Mouse (Mus musculus): ENCODE measurements at regions not wholly inside any gene's neighbourhood (a gene's known extent, or its start where the extent isn't known, plus 50 kb on each side); places are given as distances from the start of the nearest gene placed in this dataset.

DNA sequence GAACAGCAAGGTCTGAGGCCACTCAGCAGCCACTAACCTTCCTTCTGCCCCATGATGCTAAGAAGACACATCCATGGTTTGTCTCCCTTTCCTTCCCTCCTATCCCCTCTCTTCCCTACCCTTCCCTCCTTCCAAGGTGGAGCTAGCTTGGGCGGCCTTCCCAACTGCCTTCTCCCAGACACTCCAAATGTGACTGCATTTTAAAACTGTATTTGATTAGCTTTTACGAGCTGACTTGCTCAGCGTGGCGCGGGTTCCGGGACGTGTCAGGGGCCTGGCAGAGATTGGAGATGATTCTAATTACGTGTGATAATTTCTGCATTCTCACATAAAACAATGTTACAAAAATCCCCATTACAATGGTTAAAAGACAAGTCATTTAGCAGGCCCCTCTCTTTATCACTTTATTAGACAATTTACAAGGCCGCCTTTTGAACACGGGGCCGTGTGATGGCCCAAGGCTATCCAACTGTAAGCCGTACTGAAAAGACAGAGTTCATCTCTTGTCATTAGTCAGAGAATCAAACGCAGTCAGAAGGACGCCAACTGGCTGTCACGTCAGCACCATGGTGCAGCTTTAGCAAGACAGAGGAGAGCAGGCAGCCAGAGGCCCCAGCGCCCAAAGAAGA, 108.2 kb downstream of the Cryba4 start:
- H3K27me3 ChIP-seq, result peaks cover 30% of the 10 kb centered on the region
- ATAC-seq (ENCODE audit: insufficient number of reproducible peaks, insufficient read depth, low FRiP score, low TSS enrichment, low read depth), result no peak
- WGBS, result 40% methylated on average over 16 of the region's 16 CpGs
- no peaks in the 10 kb centered on the region for H3K9me3 ChIP-seq
- no peak overlapping the region for H3K27ac ChIP-seq
- no peaks in the 10 kb centered on the region for H3K36me3 ChIP-seq
- peaks cover 12% of the 10 kb centered on the region for H3K4me1 ChIP-seq (replicated peaks)
- no peak overlapping the region for H3K4me2 ChIP-seq
- H3K4me3 ChIP-seq (replicated peaks), result no peak overlapping the region
- no peak overlapping the region for H3K9ac ChIP-seq (replicated peaks)

DNA sequence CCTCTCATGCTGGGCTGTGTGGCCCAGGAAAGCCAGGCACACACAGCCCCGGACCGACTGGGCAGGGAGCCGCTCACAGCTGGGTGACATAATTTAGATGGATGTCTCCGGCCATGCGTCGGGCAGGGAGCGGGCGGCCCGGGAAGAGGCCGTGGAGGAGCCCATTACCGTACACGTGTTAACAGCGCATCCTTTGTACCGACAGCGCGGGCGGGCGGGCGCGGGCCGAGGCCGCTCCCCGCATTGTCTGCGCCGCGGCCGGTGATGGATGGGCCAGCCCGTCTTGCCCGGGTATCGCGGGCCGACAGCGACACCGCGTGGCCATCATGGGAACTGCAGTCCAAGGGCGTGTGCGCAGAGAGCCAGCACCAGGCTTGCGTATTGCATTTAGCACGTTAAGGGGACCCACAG, 98.6 kb downstream of the Cryba4 start:
- peak; percentile 77 for ATAC-seq (ENCODE audit: insufficient number of reproducible peaks, insufficient read depth, low FRiP score, low TSS enrichment, low read depth)

DNA sequence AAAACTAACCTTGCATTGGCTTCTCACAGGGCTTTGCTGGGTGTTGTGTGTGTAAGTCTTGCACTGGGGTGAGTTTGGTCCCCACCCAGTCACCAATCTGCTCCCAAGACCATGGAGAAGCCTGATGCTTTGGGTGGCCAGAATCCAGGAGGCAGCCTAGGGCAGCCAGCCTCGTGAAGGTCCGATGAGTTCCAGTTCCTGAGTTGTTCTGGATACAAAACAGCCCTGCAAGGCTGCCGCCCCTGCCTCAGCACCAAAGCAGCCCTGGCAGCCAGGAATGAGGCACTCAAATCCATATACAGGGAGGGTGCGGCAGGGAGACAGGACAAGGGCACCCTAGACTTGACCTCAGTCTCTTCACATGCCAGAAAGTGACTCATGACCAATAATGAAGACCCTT, 97.7 kb downstream of the Cryba4 start:
- WGBS, result 67% methylated on average over 4 of the region's 4 CpGs
- H3K27ac ChIP-seq, result no peak overlapping the region
- no peaks in the 10 kb centered on the region for H3K4me1 ChIP-seq (replicated peaks)
- no peak for ATAC-seq (ENCODE audit: insufficient number of reproducible peaks, insufficient read depth, low FRiP score, low TSS enrichment, low read depth)
- H3K9ac ChIP-seq (replicated peaks), result no peak overlapping the region
- H3K4me3 ChIP-seq (replicated peaks), result no peak overlapping the region
- H3K4me2 ChIP-seq, result no peak overlapping the region
- H3K36me3 ChIP-seq, result no peaks in the 10 kb centered on the region
- H3K9me3 ChIP-seq, result peaks cover 3% of the 10 kb centered on the region; the same call in 1 of the 2 replicates
- H3K27me3 ChIP-seq, result peaks cover 72% of the 10 kb centered on the region

More for the DNA sequence above, 98.6 kb downstream of the Cryba4 start:
- H3K9me3 ChIP-seq, result peaks cover 3% of the 10 kb centered on the region; the same call in 1 of the 2 replicates
- H3K4me3 ChIP-seq (replicated peaks), result peak overlapping the region; percentile 38
- H3K9ac ChIP-seq (replicated peaks), result peak overlapping the region; percentile 58
- H3K36me3 ChIP-seq, result no peaks in the 10 kb centered on the region
- H3K27me3 ChIP-seq, result peaks cover 71% of the 10 kb centered on the region
- H3K4me1 ChIP-seq (replicated peaks), result no peaks in the 10 kb centered on the region
- WGBS, result under 1% methylated on average over 39 of the region's 39 CpGs
- peak overlapping the region; percentile 72 for H3K4me2 ChIP-seq
- no peak overlapping the region for H3K27ac ChIP-seq

DNA sequence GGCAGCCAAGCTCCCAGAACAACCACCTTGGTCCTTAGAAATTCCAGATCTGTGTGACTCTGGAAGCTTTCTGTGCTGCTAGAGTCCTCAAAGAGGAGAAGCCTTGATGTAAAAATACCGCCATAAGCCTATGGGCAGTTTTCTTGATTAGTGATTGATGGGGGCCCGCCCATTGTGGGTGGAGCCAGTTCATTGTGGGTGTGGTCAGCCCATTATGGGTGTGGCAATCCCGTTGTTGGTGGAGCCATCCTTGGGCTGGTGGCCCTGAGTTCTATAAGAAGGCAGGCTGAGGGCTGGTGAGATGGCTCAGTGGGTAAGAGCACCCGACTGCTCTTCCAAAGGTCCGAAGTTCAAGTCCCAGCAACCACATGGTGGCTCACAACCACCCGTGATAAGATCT, 97.3 kb downstream of the Cryba4 start:
- Histone ChIP-seq H3K27me3 (peaks cover 72% of the 10 kb centered on the region), H3K4me3 (replicated peaks) (no peak overlapping the region), H3K36me3 (no peaks in the 10 kb centered on the region), H3K4me1 (replicated peaks) (0 out of 2 replicates have a peak, but pooled peaks cover under 1% of the 10 kb centered on the region), H3K27ac (no peak overlapping the region), H3K9ac (replicated peaks) (no peak overlapping the region), H3K4me2 (no peak overlapping the region), H3K9me3 (peaks cover 3% of the 10 kb centered on the region; the same call in 1 of the 2 replicates)
- WGBS, result 66% methylated on average over 6 of the region's 6 CpGs
- no peak for ATAC-seq (ENCODE audit: insufficient number of reproducible peaks, insufficient read depth, low FRiP score, low TSS enrichment, low read depth)

DNA sequence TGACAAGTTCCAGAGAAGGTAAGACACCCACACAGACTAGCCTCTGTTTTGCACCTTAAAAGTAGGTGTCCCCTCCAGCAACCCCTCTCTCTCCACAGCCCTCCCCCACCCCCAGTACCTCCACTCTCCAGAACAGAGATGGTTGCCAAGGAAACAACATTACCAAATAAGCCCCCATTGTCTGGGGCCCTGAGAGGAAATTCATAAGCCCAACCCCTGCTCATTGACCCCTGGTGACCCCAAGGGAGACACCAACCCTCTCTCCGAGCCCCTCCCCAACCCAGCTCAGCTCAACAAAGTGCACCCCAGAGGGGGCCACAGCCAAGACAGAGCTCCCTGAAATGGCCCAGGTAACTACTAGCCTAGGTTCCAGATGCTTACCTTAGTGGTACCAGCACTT, 96.3 kb downstream of the Cryba4 start:
- no peak for ATAC-seq (ENCODE audit: insufficient number of reproducible peaks, insufficient read depth, low FRiP score, low TSS enrichment, low read depth)
- Histone ChIP-seq H3K27ac (no peak overlapping the region), H3K9me3 (peaks cover 3% of the 10 kb centered on the region; the same call in 1 of the 2 replicates), H3K4me1 (replicated peaks) (peaks cover 7% of the 10 kb centered on the region; the same call in 1 of the 2 replicates), H3K9ac (replicated peaks) (no peak overlapping the region), H3K36me3 (no peaks in the 10 kb centered on the region), H3K4me2 (no peak overlapping the region), H3K27me3 (peaks cover 67% of the 10 kb centered on the region), H3K4me3 (replicated peaks) (no peak overlapping the region)
- WGBS, result 53% methylated on average over 1 of the region's 1 CpGs

DNA sequence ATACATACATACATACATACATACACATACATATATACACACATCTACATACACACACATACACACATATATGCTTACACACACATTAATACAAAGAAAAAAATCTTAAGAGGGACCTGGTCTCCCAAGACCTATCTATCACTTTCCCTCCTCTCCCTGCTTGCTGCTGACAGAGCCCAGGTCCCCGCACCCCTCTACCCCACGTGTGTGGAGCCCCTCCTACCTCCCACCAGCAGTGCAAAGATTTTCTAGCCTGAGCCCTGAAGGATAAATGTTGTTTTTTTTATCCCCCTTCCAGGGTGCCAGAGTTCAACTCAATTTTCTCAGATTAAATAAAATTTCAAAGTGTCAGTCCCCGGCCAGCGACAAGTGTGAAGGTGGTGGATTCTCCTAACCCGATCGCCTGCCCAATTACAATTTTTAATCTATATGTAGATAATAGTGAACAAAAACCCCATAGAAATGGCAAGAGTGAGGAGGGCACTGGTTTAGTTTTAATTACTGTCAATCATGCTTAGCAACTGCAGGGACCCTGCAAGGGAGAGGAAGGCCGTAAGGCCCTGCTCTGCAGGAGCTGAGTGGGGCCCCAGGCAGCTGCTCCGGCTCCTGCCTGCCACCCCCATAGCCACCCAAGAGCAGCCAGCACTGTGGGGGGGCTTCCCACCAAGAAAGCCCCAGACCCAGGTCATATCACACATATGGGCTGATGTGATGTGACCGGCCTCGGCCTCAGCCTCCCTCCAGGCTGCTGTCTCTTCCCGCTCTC, 85.7 kb downstream of the Cryba4 start:
- no peak overlapping the region for H3K27ac ChIP-seq
- no peak overlapping the region for H3K4me3 ChIP-seq (replicated peaks)
- 66% methylated on average over 11 of the region's 11 CpGs for WGBS
- H3K4me2 ChIP-seq, result no peak overlapping the region
- no peak for ATAC-seq (ENCODE audit: insufficient number of reproducible peaks, insufficient read depth, low FRiP score, low TSS enrichment, low read depth)
- peaks cover 14% of the 10 kb centered on the region for H3K27me3 ChIP-seq
- H3K9me3 ChIP-seq, result no peaks in the 10 kb centered on the region
- H3K4me1 ChIP-seq (replicated peaks), result peaks cover 25% of the 10 kb centered on the region
- H3K36me3 ChIP-seq, result no peaks in the 10 kb centered on the region
- no peak overlapping the region for H3K9ac ChIP-seq (replicated peaks)

DNA sequence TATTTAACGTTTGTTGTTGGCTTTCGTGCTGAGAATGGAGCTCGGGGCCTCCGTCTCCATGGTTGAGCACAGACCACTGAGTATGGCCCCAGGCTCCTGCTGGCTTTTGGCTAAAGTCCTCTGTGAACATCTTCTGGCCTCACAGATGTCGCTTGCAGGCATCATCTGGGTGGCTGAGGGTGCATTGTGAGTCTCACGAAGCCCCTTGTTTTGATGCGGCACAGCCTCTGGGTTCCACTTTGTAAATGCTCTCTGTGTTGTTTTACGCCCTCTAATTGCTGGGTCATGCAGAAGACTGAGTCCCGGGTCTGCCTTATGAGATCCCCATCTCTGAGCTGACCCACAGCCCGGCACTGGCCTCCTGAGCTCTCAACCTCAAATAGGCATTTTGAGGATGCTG, 84.5 kb downstream of the Cryba4 start:
- Histone ChIP-seq H3K4me2 (no peak overlapping the region), H3K4me3 (replicated peaks) (no peak overlapping the region), H3K27ac (no peak overlapping the region), H3K36me3 (no peaks in the 10 kb centered on the region), H3K4me1 (replicated peaks) (peaks cover 14% of the 10 kb centered on the region), H3K9ac (replicated peaks) (no peak overlapping the region), H3K9me3 (no peaks in the 10 kb centered on the region), H3K27me3 (peaks cover 12% of the 10 kb centered on the region)
- WGBS, result 68% methylated on average over 10 of the region's 10 CpGs
- no peak for ATAC-seq (ENCODE audit: insufficient number of reproducible peaks, insufficient read depth, low FRiP score, low TSS enrichment, low read depth)

DNA sequence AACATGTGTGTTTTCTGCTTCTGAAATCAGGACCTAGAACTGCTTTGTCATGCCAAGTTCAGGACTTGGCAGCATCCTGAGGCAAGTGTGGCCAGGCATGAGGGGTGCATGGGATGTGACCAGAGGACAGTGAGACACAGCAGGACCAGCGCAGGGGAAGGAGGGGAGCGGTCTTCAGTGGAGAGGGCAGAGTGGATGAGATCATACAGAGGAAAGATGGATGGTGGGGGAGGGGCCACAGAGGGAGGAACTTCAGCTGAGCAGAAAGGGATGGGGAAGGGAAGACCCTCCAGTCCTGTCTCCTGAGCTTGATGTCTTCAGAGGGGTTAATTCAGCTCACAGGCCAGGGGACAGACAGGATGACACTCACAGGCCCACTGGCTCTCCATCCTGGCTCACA, 81.0 kb downstream of the Cryba4 start:
- 0 out of 2 replicates have a peak, but pooled peaks have one; percentile 37 for ATAC-seq (ENCODE audit: insufficient number of reproducible peaks, insufficient read depth, low FRiP score, low TSS enrichment, low read depth)
- 74% methylated on average over 2 of the region's 2 CpGs for WGBS
- no peak overlapping the region for H3K27ac ChIP-seq
- H3K9ac ChIP-seq (replicated peaks), result no peak overlapping the region
- no peak overlapping the region for H3K4me3 ChIP-seq (replicated peaks)
- no peak overlapping the region for H3K4me2 ChIP-seq
- peaks cover 4% of the 10 kb centered on the region; the same call in 1 of the 2 replicates for H3K4me1 ChIP-seq (replicated peaks)
- H3K27me3 ChIP-seq, result peaks cover 6% of the 10 kb centered on the region; the same call in 1 of the 2 replicates
- H3K36me3 ChIP-seq, result no peaks in the 10 kb centered on the region
- H3K9me3 ChIP-seq, result no peaks in the 10 kb centered on the region

DNA sequence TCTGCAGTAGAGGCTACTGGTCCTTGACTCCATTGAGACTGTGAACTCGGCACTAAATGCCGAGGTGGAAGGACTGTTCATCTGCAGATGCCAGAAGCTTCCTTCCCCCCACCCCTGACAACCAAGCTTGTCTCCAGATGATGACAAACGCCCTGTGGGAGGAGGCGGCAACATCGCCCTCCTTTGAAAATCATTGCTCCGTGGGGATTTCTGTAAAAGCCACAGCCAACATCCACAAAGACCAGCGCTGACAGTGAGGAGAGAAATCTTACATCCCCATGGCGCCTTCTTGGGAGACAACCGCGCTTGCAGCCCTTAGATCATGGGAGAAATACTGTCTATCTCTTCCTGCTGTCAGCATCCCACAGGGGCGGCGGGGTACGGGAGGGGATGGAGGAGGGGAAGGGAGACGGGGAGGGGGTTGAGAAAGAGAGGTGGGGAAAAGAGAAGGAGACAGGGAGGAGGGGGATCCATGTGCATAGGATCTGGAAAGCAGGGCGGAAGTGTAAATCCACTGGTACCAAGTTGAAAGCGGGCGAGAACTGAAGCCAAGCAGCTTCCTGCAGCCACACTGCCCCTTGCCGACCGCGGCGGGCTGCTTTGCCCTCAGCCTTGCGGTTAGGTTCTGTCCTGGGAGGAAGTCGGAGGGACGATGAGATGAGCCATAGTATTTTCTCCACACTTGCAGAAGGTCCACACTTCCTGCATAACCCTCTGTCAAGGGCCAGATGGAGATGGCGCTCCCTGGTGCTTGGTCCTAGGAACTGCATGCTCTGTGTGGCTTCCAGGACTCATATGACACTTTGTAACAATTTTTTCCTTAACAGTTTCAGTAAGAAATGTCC, 72.9 kb downstream of the Cryba4 start:
- Histone ChIP-seq H3K9me3 (no peaks in the 10 kb centered on the region), H3K9ac (replicated peaks) (no peak overlapping the region), H3K4me1 (replicated peaks) (peaks cover 6% of the 10 kb centered on the region), H3K4me3 (replicated peaks) (peak overlapping the region; percentile 29), H3K36me3 (no peaks in the 10 kb centered on the region), H3K4me2 (peak overlapping the region; percentile 51), H3K27ac (no peak overlapping the region), H3K27me3 (peaks cover 43% of the 10 kb centered on the region)
- WGBS, result 19% methylated on average over 25 of the region's 25 CpGs
- ATAC-seq (ENCODE audit: insufficient number of reproducible peaks, insufficient read depth, low FRiP score, low TSS enrichment, low read depth), result no peak

DNA sequence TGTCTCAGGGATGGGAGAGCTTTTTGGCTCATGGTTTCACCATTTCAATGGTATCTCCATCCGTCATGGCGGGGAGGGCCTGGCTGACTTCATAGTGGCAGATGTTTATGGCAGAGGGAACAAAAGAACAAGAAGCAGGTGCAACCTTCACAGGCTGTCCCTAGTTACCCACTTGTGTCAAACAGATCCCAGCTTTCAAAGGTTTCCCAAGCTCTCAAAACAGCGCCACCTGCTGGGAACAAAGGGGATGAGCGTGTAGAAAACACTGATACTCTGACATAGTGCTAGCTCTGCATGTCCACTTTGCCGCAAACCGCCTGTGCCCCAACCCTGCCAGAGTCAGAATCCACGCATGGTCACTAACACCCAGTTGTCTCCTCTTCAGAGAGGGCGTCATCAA, 69.5 kb downstream of the Cryba4 start:
- Histone ChIP-seq H3K4me2 (no peak overlapping the region), H3K36me3 (no peaks in the 10 kb centered on the region), H3K4me1 (replicated peaks) (peaks cover 6% of the 10 kb centered on the region), H3K9me3 (no peaks in the 10 kb centered on the region), H3K27ac (no peak overlapping the region), H3K9ac (replicated peaks) (no peak overlapping the region), H3K27me3 (peaks cover 55% of the 10 kb centered on the region), H3K4me3 (replicated peaks) (no peak overlapping the region)
- 32% methylated on average over 8 of the region's 8 CpGs for WGBS
- ATAC-seq (ENCODE audit: insufficient number of reproducible peaks, insufficient read depth, low FRiP score, low TSS enrichment, low read depth), result no peak

DNA sequence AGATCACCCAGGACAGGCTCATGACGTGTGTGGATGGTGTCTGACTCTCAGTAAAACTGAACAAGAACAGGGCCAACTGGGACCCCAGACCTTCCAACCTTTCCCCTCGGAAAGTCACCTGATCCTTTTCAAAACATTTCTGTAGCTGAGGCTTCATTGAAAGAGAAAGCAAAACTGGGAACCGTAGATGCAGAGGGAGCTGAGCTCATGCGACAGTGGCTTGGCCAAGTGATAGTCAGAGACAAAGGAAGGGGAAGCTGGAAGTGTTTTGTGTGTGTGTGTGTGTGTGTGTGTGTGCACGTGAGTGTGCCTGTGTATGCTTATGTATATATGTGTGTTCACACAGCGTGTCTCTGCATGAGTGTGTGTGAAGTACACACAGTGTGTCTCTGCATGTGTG, 56.7 kb downstream of the Cryba4 start:
- Histone ChIP-seq H3K4me3 (replicated peaks) (no peak overlapping the region), H3K4me1 (replicated peaks) (no peaks in the 10 kb centered on the region), H3K27ac (no peak overlapping the region), H3K27me3 (no peaks in the 10 kb centered on the region), H3K9me3 (no peaks in the 10 kb centered on the region), H3K36me3 (no peaks in the 10 kb centered on the region), H3K4me2 (no peak overlapping the region), H3K9ac (replicated peaks) (no peak overlapping the region)
- WGBS, result 77% methylated on average over 6 of the region's 6 CpGs
- ATAC-seq (ENCODE audit: insufficient number of reproducible peaks, insufficient read depth, low FRiP score, low TSS enrichment, low read depth), result no peak

All from limb, embryonic 12.5 days (tissue).